Mouse (Mus musculus): ENCODE measurements around the gene Spa17.

Gene Spa17

DNA sequence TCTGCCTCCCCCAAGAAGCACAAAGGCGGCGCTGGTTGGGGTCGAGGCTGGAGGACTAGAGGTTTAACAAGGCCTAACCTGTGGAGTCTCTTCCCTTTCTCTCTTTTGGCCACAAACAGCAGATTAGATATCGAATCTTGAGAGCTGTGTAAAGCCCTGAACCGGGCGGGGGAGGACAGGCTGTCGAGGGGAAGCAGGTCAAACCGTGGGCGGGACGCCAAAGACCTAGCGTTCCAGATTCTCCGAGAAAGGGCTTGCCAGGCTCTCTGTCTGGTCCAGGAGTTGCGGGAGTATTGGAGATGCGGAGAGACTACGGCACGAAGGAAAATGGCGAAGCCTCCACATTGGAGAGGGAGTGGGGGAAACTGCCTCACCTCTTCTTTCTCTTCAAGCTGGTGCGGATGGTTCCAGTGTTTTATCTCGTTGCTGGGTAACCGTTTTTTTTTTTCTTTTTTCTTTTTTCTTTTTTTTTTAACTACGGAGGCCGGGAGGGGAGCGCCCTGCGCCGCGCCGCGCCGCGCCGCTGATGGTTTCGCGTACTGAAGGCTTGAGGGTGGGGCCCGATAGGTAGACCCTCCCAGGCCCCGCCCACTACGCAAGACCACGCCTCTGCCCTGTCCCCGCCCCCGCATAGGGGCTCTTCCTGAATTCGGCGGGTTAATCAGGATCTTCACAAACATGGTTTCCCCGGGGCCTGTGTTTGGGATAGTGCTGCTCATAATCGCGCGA, at the start of gene Spa17:
Gene Spa17, minus strand, starts transcription at position 541 of the 729 bp plus-strand sequence.
- peak; percentile 93 for DNase-seq (ENCODE audit: low spot score)

DNA sequence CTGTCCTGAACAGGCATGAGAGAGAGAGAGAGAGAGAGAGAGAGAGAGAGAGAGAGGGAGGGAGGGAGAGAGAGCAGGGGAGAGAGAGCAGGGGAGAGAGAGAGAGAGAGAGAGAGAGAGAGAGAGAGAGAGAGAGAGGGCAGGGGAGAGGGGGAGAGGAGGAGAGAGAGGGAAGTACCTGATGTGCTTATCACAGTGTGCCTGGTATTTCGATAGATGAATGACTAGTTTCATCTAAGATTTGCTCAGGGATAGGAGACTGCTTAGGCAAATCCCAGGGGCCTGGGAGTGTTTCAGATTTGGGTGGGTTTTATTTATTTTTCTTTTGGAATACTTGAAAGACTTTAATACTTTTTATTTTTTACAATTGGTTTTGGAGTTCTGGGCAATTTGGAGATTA, 49.7 kb upstream of the Spa17 start:
- DNase-seq (ENCODE audit: low spot score), result no peak

DNA sequence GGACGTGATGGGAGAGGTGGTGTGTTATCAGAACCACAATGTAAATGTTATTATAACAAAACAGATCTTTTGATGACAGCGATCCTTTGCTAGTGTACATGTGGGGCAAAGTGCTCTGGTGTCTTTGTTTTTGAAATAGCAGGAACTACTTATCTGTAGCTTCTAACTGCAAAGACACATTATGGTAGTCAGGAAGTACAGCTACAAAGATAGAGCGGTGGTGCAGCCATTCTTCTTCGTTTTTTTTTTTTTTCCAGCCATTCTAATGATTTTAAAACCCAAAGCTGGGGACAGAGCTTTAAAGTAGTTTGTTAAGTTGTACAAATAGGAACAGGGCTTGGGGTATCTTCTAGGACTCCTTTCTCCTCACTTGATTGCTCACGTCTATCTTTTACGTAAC, 45.9 kb upstream of the Spa17 start:
- no peak for DNase-seq (ENCODE audit: low spot score)

DNA sequence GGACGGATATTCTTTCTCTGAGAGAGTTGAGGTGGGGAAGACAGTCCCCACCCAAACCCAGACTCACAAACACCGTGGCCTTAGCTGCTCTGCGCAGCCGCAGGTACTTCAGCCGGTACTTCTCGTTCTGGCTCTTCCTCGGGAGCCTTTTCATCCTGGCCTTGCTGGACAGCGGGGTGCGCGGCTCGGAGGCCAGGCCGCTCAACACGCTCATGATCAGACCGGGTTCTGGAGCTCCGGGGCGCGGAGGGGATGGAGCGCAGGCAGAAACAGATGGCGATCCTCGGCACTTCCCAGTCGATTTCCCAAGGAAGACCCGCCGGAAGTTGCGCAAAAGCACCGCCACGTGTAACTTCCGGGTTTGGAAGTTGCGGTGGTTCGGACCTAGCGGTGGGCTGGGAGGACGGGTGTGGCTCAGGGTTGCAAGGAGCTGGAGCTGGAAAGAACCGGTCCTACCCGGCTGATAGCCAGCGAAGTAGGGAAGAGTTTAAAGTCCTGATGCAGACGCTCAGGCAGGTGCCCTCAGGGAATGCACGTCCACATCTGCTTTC, 43.5 kb upstream of the Spa17 start, which contains the start of gene Tbrg1:
Gene Tbrg1, minus strand, starts transcription at position 382 of the 551 bp plus-strand sequence.
- DNase-seq (ENCODE audit: low spot score), result peak; percentile 96

DNA sequence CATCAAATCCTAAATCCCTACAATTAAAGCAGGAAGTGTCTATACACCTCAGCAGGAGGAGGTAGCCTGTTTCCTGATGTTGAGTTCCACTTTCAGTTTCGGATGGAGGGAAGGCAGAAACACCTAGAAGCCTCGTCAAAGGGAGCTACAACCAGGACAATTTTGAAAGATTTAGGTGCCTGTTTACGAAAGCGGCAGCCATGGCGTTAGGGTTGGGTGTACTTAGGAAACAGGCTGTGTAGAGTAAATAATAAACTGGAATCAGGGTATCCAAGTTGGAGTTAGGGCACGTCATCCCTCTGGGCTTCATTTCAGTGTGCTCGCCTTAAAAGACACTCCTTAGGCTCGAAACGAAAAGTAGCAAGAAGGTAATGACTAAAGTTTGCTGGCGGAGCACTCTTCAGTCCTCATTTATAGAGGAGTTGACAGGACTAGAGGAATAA, 42.9 kb upstream of the Spa17 start:
- peak; percentile 20 for DNase-seq (ENCODE audit: low spot score)

DNA sequence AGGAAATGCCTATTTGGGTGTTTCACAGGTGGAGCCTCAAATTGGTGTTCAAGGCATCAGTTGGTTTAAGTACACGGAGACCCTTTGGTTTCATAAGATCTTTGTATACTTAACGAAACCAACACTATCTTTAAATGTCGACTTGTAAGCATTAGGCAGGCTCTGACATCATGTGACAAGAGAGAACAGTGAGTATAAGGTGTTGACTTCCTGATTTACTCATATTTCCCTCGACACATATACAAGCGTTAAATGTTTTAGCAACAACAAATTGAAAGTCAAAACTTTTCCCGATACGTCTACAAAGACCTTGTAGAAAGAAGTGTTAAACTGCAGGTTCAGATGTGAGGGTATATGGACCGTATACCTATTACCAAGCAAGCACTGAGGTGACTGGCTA, 42.4 kb upstream of the Spa17 start:
- no peak for DNase-seq (ENCODE audit: low spot score)

DNA sequence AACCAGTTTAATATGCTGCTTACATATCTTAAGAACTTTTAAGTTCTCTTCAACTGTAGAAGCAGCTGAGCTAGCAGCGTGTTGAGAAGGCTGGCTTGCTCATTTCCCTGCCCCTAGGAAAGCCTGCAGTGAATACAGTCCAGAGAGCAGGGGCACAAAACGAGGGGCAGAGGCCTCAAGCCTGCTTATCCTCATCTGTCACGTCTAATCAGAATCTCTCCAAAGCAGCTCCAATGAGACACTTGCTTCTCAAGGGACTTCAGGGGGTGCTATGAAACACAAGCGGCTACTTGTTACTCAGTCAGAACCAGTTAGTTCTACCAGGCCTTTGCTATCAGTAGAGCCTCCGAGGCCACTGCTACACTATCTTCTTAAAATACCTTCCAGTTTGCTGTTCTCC, 40.3 kb upstream of the Spa17 start:
- no peak for DNase-seq (ENCODE audit: low spot score)

DNA sequence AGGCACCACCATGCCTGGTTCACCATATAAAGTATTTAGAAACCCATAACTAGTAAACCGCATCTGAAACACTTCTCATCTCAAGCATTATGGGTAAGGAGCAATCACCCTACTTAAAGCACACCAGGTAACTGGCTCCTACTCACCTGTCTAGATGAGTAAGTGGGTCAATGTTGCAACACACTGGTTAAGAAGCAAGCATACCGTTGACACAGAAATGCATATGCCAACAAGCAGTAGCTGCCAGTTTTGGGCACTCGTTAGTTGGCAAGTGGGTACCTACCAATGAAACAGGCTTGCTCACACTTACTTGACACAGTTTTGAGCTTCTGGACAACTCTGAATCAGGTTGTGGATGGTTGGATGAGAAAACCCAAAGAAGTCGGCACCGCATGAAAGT, 37.1 kb upstream of the Spa17 start:
- DNase-seq (ENCODE audit: low spot score), result no peak

DNA sequence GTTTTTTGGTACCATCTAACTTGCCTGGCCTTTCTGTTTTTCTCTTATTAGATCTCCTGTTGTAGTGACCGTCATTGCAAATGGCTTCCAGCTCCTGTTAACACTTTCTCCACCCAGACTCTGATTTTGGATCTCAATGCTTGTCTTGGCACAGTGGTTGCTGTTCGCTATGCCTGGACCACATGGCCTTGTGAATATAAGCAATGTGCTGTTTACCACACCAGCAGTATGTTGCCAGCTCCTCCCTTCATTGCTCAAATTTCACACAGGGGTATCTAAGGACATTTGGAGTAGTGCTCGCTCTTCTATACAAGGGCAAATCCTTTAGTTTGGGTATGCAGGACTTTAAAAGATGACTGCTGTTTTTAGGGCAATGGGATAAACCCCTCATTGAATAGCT, 32.7 kb upstream of the Spa17 start:
- no peak for DNase-seq (ENCODE audit: low spot score)

DNA sequence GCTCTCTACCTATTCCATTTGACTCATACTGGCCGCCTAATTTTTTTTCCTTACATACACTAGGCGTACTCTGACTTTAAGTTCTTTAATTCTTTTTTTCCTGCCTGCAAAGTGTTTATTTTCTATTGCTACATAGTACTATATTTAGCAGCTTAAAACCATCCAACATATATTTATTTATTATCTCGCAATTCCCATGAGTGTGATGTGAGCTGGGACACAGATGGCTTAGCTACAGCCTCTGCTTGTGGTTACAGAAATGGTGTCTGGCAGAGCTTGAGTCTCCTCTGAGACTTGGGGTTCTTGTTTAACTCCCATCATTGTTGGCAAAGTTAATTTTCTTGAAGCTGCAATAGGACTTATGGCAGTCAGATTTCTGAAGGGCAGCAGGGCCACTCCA, 25.2 kb upstream of the Spa17 start:
- DNase-seq (ENCODE audit: low spot score), result no peak

DNA sequence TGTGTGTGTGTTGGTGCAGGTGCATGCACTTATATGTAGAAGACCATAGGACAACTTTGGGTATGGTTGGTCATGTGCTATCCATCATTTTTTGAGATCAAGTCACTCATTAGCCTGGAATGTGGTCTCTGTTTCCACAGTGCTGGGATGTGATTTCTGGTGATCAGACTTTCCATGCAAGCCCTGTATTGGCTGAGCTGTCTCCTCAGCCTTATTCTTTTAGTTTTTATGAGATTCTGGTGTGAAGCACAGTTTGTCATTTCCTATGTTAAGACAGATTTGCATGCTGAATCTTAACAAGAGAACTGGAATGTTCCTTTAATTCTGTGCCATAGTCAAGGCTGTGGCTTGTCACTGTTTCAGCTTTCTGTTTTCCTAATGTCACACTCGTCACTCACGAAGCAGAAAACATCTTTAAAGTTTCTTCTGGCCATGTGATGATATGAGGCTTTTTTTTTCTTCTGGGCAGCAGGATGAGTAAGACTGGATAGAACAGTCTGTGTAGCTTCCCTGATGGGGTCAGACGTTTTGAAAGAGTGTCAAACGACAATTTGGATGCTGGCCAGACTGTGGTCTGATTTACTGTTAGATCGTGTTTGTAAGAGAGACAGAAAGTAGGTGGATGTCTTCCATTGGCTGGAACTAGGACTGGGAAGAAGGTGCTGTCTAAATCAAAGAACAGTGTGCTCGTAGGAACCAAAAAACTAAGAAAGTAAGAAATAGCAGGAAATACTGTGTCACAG, 23.4 kb upstream of the Spa17 start:
- no peak for DNase-seq (ENCODE audit: low spot score)

DNA sequence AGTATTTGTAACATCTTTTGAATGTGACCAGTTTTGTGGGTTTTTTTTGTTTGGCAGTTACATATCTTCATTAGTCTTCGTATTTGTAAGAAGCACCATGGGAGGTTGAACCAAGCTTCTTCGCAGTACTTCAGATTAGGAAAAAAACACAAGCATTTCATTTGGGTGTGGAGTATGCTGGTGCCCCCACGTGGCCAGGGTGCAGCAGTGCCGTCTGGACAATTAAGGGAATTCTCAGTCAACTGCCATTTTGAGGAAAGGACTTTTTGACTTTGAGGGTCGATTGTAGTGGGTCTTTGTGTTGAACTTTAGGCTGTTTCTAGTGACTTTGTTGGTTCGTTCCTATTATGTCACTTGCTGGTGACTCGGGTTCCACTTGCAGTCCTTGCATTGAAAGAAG, 22.8 kb upstream of the Spa17 start:
- no peak for DNase-seq (ENCODE audit: low spot score)

DNA sequence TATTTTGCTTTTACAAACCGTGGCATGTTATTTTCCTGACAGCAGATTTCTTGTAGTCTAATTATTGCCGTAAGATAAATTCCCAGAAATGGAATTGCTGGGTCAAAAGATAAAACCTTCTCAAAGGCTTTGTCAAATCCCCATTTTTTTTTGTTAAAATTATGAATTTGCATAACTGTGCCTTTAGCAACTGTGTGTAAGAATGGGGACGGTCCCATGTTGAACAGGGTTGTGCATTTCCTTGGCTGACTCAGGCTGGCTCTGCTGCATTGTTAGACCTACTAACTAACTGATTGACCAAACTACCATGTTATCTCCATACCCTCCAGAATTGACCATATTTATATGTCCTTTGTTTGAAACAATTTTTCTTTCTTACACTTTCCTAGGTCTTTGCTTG, 20.7 kb upstream of the Spa17 start:
- DNase-seq (ENCODE audit: low spot score), result no peak

DNA sequence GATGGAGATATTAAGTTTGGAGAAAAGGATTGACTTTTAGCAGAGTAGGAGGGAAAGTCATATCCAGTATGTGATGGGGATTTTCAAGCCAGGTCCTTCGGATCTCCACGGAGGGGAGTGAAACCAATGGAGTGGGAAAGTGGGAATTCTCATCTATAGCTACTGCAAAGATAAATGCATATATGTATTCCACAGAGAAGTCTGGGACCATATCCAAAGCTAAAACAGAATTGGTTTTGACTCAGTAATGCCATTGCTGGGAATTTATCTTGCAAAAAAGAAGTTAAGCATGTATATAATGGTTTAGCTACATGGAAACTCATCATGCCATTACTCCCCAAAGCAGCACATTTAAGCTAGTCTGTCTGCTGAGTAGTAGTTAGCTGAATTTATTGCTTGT, 18.8 kb upstream of the Spa17 start:
- no peak for DNase-seq (ENCODE audit: low spot score)

DNA sequence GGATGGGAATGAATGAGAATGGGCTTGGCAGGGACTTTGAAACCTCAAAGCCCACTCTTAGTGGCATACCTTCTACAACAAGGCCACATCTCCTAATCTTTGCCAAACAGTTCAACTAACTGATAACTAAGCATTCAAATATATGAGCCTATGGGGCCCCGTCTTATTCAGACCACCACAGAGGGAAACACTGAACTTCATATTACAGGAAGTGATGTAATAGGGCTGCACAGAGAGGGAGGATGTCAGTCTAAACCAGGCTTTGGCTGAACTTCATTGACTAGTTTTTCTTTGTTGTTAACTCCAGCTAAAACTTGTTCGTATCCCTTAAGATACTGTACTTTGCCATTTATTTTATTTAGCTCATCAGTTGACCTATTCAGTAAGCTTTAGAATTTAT, 16.4 kb upstream of the Spa17 start:
- DNase-seq (ENCODE audit: low spot score), result no peak

DNA sequence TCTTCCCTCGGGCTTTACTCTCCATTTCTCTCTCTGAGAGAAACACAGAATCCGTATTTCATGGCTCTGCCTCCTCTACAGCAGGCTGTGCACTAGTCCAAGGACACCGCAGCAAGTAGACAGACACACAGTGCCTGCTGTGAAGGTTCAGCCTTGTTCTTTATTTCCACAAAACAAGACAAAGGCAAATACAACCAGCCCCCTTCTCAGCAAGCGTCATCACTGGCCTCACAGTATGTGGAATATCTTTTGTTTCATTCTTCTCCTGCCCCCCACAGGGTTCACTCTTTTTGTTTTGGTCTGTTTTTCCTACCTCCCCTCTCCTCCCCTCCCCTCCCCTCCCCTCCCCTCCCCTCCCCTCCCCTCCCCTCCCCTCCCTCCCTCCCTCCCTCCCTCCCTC, 15.1 kb upstream of the Spa17 start:
- DNase-seq (ENCODE audit: low spot score), result no peak

DNA sequence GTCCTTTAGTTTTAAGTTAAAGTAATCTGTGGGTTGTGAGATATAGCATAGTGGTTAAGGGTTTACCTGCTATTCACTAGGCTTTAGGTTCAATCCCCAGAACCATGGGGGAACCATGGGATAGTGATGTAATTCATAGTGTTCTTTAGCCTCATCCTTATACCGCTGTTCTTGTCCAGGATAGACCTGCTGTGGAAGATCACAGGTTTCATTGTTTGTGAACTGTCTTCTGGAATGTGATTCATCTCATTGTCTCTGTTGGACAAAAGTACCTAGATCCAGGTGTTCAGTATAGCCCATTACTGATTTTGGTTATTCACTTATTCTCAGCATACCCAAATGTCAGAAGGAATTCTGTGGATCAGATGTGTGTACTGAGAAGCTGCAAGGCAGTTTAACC, 13.7 kb upstream of the Spa17 start:
- no peak for DNase-seq (ENCODE audit: low spot score)

DNA sequence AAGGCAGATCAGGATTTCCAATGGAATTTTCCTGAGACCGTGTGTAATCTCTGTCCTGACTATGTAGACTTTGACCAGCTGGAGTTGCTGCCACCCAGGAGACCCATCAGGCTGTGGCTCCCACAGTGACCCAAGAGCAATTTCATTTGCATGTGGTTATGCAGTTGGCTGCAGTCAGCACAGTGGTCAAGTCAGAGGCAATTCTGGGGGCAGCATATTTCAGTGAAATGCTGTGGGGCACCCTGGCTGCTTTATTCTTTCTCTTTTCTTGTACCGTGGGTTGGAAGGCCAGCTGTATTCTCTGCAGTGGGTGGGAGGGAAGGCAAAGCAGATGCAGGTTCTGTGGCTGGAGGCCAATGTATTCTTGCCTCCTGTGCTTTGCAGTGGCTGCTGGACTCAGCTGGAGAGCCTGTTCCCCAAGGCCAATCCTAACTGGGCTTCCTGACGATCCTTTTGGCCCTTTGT, 12.6 kb upstream of the Spa17 start:
- DNase-seq (ENCODE audit: low spot score), result peak; percentile 10

DNA sequence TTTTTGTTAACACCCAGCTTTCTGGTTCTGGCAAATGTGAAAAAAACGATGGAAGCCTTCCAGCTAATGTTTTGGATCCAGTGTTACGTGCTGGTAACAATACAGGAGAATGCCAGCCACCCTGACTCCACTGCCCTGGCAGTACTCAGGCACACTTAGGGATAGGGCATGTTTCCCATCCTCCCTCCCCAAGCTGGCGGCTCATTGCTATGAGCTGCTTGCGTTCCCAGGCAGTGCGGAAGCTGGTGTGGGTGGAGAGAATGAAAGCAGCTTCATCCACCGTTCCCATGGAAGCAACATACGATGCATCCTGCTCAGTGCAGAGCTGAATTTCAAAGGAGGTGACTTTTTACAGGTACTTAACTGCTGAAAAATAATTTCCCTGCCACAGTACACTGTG, 12.1 kb upstream of the Spa17 start:
- DNase-seq (ENCODE audit: low spot score), result no peak

DNA sequence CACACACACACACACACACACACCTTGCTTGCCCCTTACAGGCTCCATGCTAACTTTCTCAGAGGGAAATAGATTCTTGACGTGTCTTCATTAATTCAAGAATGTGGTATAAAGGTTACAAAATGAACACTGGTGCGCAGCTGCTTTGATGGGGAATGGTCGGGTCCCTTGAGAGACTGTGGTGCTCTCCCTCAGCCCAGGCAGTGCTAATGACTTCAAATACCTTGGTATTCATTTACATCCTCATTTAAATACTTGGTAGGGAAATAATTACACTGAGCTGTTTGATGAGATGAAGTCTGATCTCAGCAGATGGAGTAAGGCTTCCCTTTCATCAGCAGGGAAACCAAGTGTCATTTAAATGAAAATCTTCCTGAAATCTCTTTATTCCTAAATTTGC, 11.6 kb upstream of the Spa17 start:
- no peak for DNase-seq (ENCODE audit: low spot score)

DNA sequence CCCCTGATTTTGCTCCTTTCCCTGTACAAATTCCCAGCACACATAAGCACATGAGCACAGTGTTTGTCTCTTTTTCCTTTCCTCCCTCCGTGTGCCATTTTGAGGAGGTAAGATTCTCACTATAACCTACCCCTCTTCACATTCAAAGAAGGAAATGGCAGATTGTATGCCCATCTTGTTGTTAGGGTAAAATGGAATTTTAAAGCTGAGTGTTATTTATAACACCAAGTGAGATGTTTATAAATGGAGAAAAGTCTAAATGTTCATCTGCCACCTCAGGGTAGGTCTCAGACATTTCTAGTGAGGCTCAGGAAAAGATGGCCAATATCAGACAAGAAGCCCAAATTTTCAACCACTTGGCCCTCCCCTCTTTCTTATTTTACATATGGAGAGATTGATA, 11.0 kb upstream of the Spa17 start:
- DNase-seq (ENCODE audit: low spot score), result no peak

DNA sequence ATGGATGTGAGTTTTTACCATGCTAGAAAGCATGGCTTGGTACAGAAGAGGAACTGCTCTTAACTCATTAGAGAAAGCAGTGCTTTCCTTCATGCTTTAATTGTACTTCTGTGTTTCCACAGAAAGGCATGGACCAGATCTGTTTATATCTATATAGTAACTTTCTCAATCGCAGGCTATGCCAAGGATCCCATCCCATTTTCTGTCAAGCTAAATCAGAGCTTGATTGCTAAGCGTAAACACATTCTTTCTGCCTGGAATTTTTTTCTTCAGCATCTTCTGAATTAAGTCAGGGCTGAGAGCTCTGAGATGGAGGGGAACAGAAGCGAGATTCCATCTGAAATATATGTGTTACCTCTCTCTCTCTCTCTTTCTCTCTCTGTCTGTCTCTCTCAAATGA, 10.5 kb upstream of the Spa17 start:
- DNase-seq (ENCODE audit: low spot score), result no peak

DNA sequence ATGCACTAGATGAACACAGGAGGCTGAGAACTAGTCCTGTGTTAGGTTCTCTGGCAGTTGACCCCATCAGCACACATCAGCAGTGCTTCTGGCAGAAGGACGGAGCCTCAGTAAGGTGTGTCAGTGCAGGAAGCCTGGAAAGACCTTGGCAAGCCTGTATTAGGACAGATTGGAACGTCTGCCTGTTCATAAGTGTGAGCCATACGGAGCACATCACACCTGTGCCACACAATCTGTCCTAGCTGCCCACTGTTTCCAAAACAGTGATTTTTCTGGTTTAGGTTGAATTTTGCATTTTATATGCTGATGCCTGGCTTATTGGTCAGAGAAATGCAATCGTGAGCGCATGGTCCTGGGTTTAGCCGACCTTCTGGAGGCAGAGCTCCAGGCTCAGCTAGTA, 7.8 kb upstream of the Spa17 start:
- no peak for DNase-seq (ENCODE audit: low spot score)

All from yolk sac, embryonic 10.5 days (tissue).